Mouse (Mus musculus): Measurements from ENCODE around the gene Grk5.

GRCm38 (mm10) chr19:61078622-61079021, 189.1 kb downstream of the Grk5 start:
- no peak for TF ChIP-seq CTCF (IDR thresholded peaks at IDR 0.05; ENCODE audit: control insufficient read depth, insufficient read depth, insufficient replicate concordance, low read depth, low read length)
- TF ChIP-seq POLR2A (IDR thresholded peaks at IDR 0.05; ENCODE audit: control insufficient read depth, low read depth, low read length) = no peak

All from testis, adult 2 months (tissue).